Mouse (Mus musculus): Measurements from ENCODE around the gene Mpzl1.

DNA sequence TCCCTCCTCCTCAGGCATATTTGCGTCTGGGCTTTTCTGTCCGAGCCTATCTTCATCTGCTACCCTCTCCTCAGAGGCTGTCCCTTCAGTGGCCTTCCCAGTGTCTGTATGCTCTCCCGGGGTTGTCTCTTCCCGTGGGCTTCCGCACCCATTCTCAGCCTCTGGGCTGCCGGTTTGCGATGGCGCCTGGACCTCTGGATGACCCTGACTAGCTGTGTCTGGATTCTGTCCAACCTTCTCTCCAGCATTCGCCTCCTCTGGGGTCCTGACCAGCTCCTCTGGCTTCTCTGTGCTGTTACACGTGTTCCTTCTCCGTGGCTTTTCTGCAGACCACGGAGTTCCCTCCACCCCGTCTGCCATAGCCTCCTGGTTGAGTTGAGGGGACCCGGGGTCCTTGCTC, 21.1 kb upstream of the Mpzl1 start:
- TF ChIP-seq HCFC1 (IDR thresholded peaks at IDR 0.05; ENCODE audit: borderline replicate concordance, insufficient read depth, low read length) = no peak
- TF ChIP-seq ZNF384 (IDR thresholded peaks at IDR 0.05; ENCODE audit: low read depth, low read length) = no peak

Measured in ES-E14 (cell line).